Mouse (Mus musculus) adrenal gland, adult 2 months (tissue): ENCODE data around the gene Krtap27-1. TPM values are rescaled to one million over a fixed set of nuclear protein-coding genes. Genes with fewer than 3 reads are reported as not detected.
A peak's percentile ranks its signal among the peaks of the same experiment; 100 is the strongest.

Experiments
- DNase-seq: peaks from one replicate; pipeline ENCODE4 v3.0.0; 2021
- long read RNA-seq: library from polyadenylated mRNA; stranded (forward); transcript quantifications from one replicate; pipeline ENCODE4 v2.0.0, GENCODE M21; 2021
- polyA plus RNA-seq: library from polyadenylated mRNA; depleted of rRNA; stranded (reverse); fragments of >200 nt; gene quantifications from 2 replicates; pipeline ENCODE4 v1.2.3, GENCODE M21; 2012; rRNA removed
- total RNA-seq, 2 experiments: library from RNA; stranded (reverse); gene quantifications; 2 replicates each; pipeline ENCODE4 v1.2.3; 2021

The Krtap27-1 gene
- not detected for total RNA-seq
- polyA plus RNA-seq: not detected in 2 replicates
- long read RNA-seq: 0 reads

GRCm38 (mm10) chr16:88671571-88671970 is at the start of gene Krtap27-1:
Gene Krtap27-1, minus strand, starts transcription at chr16:88671671.
- DNase-seq: no peak

- DNase-seq: no peak
These were observed 48.6 kb upstream of the Krtap27-1 start for GRCm38 (mm10) chr16:88720031-88720430.

- DNase-seq: no peak
These were observed 45.1 kb upstream of the Krtap27-1 start for GRCm38 (mm10) chr16:88716549-88716948.

- no peak for DNase-seq
These were observed 39.8 kb upstream of the Krtap27-1 start for GRCm38 (mm10) chr16:88711245-88711644.

- peak; percentile 21 for DNase-seq
These were observed 39.3 kb upstream of the Krtap27-1 start for GRCm38 (mm10) chr16:88710757-88711156.

GRCm38 (mm10) chr16:88707496-88708012 is 36.1 kb upstream of the Krtap27-1 start, which contains the start of gene 2310061N02Rik:
Gene 2310061N02Rik, minus strand, starts transcription at chr16:88707962.
- no peak for DNase-seq

- DNase-seq: no peak
These were observed 29.8 kb upstream of the Krtap27-1 start for GRCm38 (mm10) chr16:88701072-88701864.

- no peak for DNase-seq
These were observed 24.8 kb upstream of the Krtap27-1 start for GRCm38 (mm10) chr16:88696256-88696655.

GRCm38 (mm10) chr16:88681282-88681681 is 9.8 kb upstream of the Krtap27-1 start:
- DNase-seq: no peak

GRCm38 (mm10) chr16:88679099-88679498 is 7.6 kb upstream of the Krtap27-1 start:
- DNase-seq: no peak

GRCm38 (mm10) chr16:88657426-88657825 is 14.0 kb downstream of the Krtap27-1 start:
- no peak for DNase-seq

GRCm38 (mm10) chr16:88651952-88652351 is 19.5 kb downstream of the Krtap27-1 start:
- no peak for DNase-seq

GRCm38 (mm10) chr16:88651082-88651481 is 20.4 kb downstream of the Krtap27-1 start:
- no peak for DNase-seq

GRCm38 (mm10) chr16:88647358-88647846 is 24.1 kb downstream of the Krtap27-1 start, which contains the start of gene Krtap26-1:
Gene Krtap26-1, minus strand, starts transcription at chr16:88647796.
- no peak for DNase-seq

GRCm38 (mm10) chr16:88646366-88647111 is 24.9 kb downstream of the Krtap27-1 start:
- DNase-seq: no peak

- no peak for DNase-seq
These were observed 31.4 kb downstream of the Krtap27-1 start for GRCm38 (mm10) chr16:88640053-88640452.

- DNase-seq: peak; percentile 4
These were observed 36.3 kb downstream of the Krtap27-1 start for GRCm38 (mm10) chr16:88635142-88635541.

- no peak for DNase-seq
These were observed 40.0 kb downstream of the Krtap27-1 start for GRCm38 (mm10) chr16:88631474-88631873.

- DNase-seq: no peak
These were observed 43.9 kb downstream of the Krtap27-1 start, which contains the start of gene 2310079G19Rik for GRCm38 (mm10) chr16:88627566-88627965. Gene 2310079G19Rik, minus strand, starts transcription at chr16:88627666.
